Mouse (Mus musculus): ENCODE data around the gene Plcl1. TPM values are rescaled to one million over a fixed set of nuclear protein-coding genes. Genes with fewer than 3 reads are reported as not detected.

Gene Plcl1
- polyA plus RNA-seq, 1 experiment from 2014 or later = 4.1 TPM

DNA sequence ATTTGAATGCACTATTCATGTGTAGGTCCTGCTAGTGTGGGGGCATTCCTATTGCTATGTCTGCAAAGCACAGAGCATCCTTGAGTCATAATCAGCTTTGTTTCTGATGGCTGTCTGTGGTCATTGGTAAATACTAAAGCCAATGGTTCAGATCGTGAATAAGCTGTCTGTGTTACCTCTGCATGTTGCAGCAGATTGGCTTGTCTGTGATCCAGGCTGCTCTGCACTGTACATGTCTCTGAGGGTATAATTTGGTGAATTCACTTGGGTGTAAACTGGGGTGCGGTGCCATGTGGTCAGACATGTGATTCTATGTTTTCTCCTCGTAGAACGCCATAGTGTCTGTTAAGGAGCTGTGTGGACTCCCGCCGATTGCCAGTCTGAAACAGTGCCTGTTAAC, 295.9 kb downstream of the Plcl1 start:
- Histone ChIP-seq H3K27ac (ENCODE audit: low read length) (no peak overlapping the region), H3K4me1 (ENCODE audit: control insufficient read depth, insufficient read depth, low read length) (peaks cover 14% of the 10 kb centered on the region), H3K4me2 (ENCODE audit: low read length) (no peak overlapping the region), H3K27me3 (ENCODE audit: control insufficient read depth, insufficient read depth, low read depth, low read length) (no peaks in the 10 kb centered on the region), H3K4me3 (ENCODE audit: low read depth, low read length) (no peak overlapping the region), H3K9me3 (replicated peaks; ENCODE audit: control insufficient read depth, low read length, poor library complexity, severe bottlenecking) (no peaks in the 10 kb centered on the region), H3K36me3 (ENCODE audit: control insufficient read depth, insufficient read depth, low read length) (no peaks in the 10 kb centered on the region), H3K9ac (ENCODE audit: low read depth, low read length) (no peak overlapping the region)
- 47% methylated on average over 6 of the region's 6 CpGs for WGBS
- peak; percentile 15; the same call in 1 of the 2 replicates for ATAC-seq

GRCm38 (mm10) chr1:55702106-55702505, 296.4 kb downstream of the Plcl1 start:
- no peak overlapping the region for H3K27ac ChIP-seq (ENCODE audit: low read length)
- H3K9me3 ChIP-seq (replicated peaks; ENCODE audit: control insufficient read depth, low read length, poor library complexity, severe bottlenecking) = no peaks in the 10 kb centered on the region
- H3K27me3 ChIP-seq (ENCODE audit: control insufficient read depth, insufficient read depth, low read depth, low read length) = no peaks in the 10 kb centered on the region
- no peak overlapping the region for H3K9ac ChIP-seq (ENCODE audit: low read depth, low read length)
- no peaks in the 10 kb centered on the region for H3K36me3 ChIP-seq (ENCODE audit: control insufficient read depth, insufficient read depth, low read length)
- no peak overlapping the region for H3K4me2 ChIP-seq (ENCODE audit: low read length)
- no peak for ATAC-seq
- no peak overlapping the region for H3K4me3 ChIP-seq (ENCODE audit: low read depth, low read length)
- H3K4me1 ChIP-seq (ENCODE audit: control insufficient read depth, insufficient read depth, low read length) = peaks cover 14% of the 10 kb centered on the region
- 5% methylated on average over 3 of the region's 3 CpGs for WGBS

DNA sequence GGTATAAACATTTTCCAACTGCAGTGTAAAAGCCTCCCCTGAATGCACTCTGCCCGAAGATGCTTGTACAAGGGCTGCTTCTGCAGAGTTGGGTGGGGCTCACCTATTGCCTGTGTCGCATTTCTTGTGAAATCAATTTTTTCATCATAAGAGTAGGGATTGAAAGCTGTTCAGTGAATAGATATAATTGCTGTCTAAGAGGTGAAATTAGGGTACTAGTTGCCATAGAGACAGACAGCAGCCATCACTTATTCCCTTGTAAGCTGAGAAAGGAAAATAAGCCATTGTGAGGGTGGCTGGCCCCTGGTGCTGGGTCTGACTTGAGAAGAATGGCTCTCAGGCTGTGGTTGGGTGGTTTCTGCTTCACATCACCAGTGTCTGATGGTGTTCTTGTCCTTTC, 299.0 kb downstream of the Plcl1 start:
- 0 out of 2 replicates have a peak overlapping the region, but pooled peaks have one; percentile 14 for H3K9ac ChIP-seq (ENCODE audit: low read depth, low read length)
- WGBS = 11% methylated on average over 2 of the region's 2 CpGs
- ATAC-seq = peak; percentile 73
- no peaks in the 10 kb centered on the region for H3K36me3 ChIP-seq (ENCODE audit: control insufficient read depth, insufficient read depth, low read length)
- H3K27me3 ChIP-seq (ENCODE audit: control insufficient read depth, insufficient read depth, low read depth, low read length) = no peaks in the 10 kb centered on the region
- peak overlapping the region; percentile 50 for H3K27ac ChIP-seq (ENCODE audit: low read length)
- no peak overlapping the region for H3K4me3 ChIP-seq (ENCODE audit: low read depth, low read length)
- H3K9me3 ChIP-seq (replicated peaks; ENCODE audit: control insufficient read depth, low read length, poor library complexity, severe bottlenecking) = no peaks in the 10 kb centered on the region
- H3K4me1 ChIP-seq (ENCODE audit: control insufficient read depth, insufficient read depth, low read length) = peaks cover 14% of the 10 kb centered on the region
- peak overlapping the region; percentile 16; the same call in 1 of the 2 replicates for H3K4me2 ChIP-seq (ENCODE audit: low read length)

DNA sequence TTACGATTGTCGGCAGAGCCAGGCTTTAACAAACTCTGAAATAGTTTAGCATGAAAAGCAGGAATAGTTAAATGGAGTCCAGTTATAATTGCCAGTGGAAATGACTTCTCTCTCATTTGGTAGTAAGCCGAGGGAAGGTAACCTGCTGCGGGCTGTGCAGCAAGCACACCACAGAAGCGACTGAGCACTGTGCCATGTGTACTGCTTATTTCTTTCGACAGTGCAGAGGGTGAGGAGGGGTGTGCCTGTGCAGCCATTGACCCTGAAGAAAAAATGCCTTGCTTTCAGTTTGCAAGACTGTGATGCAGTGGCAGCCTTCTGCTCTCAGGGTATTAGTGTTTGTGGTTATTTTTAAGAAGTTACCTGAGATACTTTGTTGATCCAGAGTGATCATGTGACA, 299.5 kb downstream of the Plcl1 start:
- no peak overlapping the region for H3K9ac ChIP-seq (ENCODE audit: low read depth, low read length)
- peak overlapping the region; percentile 50 for H3K27ac ChIP-seq (ENCODE audit: low read length)
- H3K36me3 ChIP-seq (ENCODE audit: control insufficient read depth, insufficient read depth, low read length) = no peaks in the 10 kb centered on the region
- no peaks in the 10 kb centered on the region for H3K27me3 ChIP-seq (ENCODE audit: control insufficient read depth, insufficient read depth, low read depth, low read length)
- peaks cover 14% of the 10 kb centered on the region for H3K4me1 ChIP-seq (ENCODE audit: control insufficient read depth, insufficient read depth, low read length)
- no peak overlapping the region for H3K4me3 ChIP-seq (ENCODE audit: low read depth, low read length)
- H3K9me3 ChIP-seq (replicated peaks; ENCODE audit: control insufficient read depth, low read length, poor library complexity, severe bottlenecking) = no peaks in the 10 kb centered on the region
- ATAC-seq = peak; percentile 69
- 21% methylated on average over 6 of the region's 6 CpGs for WGBS
- peak overlapping the region; percentile 16; the same call in 1 of the 2 replicates for H3K4me2 ChIP-seq (ENCODE audit: low read length)

- Histone ChIP-seq H3K27ac (ENCODE audit: low read length) (no peak overlapping the region; the same call in 1 of the 2 replicates), H3K4me3 (ENCODE audit: low read depth, low read length) (no peak overlapping the region), H3K4me2 (ENCODE audit: low read length) (no peak overlapping the region), H3K36me3 (ENCODE audit: control insufficient read depth, insufficient read depth, low read length) (no peaks in the 10 kb centered on the region), H3K9me3 (replicated peaks; ENCODE audit: control insufficient read depth, low read length, poor library complexity, severe bottlenecking) (no peaks in the 10 kb centered on the region), H3K27me3 (ENCODE audit: control insufficient read depth, insufficient read depth, low read depth, low read length) (no peaks in the 10 kb centered on the region), H3K4me1 (ENCODE audit: control insufficient read depth, insufficient read depth, low read length) (peaks cover 12% of the 10 kb centered on the region), H3K9ac (ENCODE audit: low read depth, low read length) (no peak overlapping the region)
- 42% methylated on average over 3 of the region's 3 CpGs for WGBS
- no peak for ATAC-seq
Measured at GRCm38 (mm10) chr1:55705756-55706155, 300.0 kb downstream of the Plcl1 start.

- Histone ChIP-seq H3K4me3 (ENCODE audit: low read depth, low read length) (no peak overlapping the region), H3K4me2 (ENCODE audit: low read length) (no peak overlapping the region), H3K36me3 (ENCODE audit: control insufficient read depth, insufficient read depth, low read length) (no peaks in the 10 kb centered on the region), H3K4me1 (ENCODE audit: control insufficient read depth, insufficient read depth, low read length) (peaks cover 12% of the 10 kb centered on the region), H3K9ac (ENCODE audit: low read depth, low read length) (no peak overlapping the region), H3K27me3 (ENCODE audit: control insufficient read depth, insufficient read depth, low read depth, low read length) (no peaks in the 10 kb centered on the region), H3K27ac (ENCODE audit: low read length) (no peak overlapping the region), H3K9me3 (replicated peaks; ENCODE audit: control insufficient read depth, low read length, poor library complexity, severe bottlenecking) (no peaks in the 10 kb centered on the region)
- no peak for ATAC-seq
- 38% methylated on average over 1 of the region's 1 CpGs for WGBS
Measured at GRCm38 (mm10) chr1:55706933-55707332, 301.2 kb downstream of the Plcl1 start.

GRCm38 (mm10) chr1:55717283-55717803, 311.6 kb downstream of the Plcl1 start:
- Histone ChIP-seq H3K4me2 (ENCODE audit: low read length) (no peak overlapping the region), H3K4me1 (ENCODE audit: control insufficient read depth, insufficient read depth, low read length) (no peaks in the 10 kb centered on the region), H3K9me3 (replicated peaks; ENCODE audit: control insufficient read depth, low read length, poor library complexity, severe bottlenecking) (no peaks in the 10 kb centered on the region), H3K36me3 (ENCODE audit: control insufficient read depth, insufficient read depth, low read length) (no peaks in the 10 kb centered on the region), H3K4me3 (ENCODE audit: low read depth, low read length) (no peak overlapping the region), H3K27ac (ENCODE audit: low read length) (no peak overlapping the region), H3K9ac (ENCODE audit: low read depth, low read length) (no peak overlapping the region), H3K27me3 (ENCODE audit: control insufficient read depth, insufficient read depth, low read depth, low read length) (no peaks in the 10 kb centered on the region)
- 81% methylated on average over 4 of the region's 4 CpGs for WGBS
- no peak for ATAC-seq

DNA sequence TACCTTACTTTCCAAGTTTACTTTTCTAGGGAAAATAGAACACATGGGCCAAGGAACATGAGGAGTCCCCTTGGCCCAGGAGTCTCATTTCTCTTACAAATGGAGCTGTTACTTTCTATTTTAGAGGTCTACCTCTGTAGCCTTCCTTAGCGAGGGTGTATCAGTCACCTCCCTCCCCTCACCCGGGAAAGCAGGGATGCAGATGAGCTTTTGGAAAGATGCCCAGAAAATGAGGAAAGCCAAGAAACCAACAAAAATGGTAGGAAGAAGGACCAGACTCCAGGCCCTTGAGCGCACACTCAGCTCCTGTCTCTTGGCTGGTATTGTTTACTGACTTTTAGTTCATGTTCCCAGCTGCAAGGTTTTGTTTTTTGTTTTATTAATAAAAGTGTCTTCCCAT, 319.7 kb downstream of the Plcl1 start:
- no peak for ATAC-seq
- Histone ChIP-seq H3K4me1 (ENCODE audit: control insufficient read depth, insufficient read depth, low read length) (no peaks in the 10 kb centered on the region), H3K4me3 (ENCODE audit: low read depth, low read length) (no peak overlapping the region), H3K27ac (ENCODE audit: low read length) (no peak overlapping the region), H3K4me2 (ENCODE audit: low read length) (no peak overlapping the region), H3K36me3 (ENCODE audit: control insufficient read depth, insufficient read depth, low read length) (no peaks in the 10 kb centered on the region), H3K27me3 (ENCODE audit: control insufficient read depth, insufficient read depth, low read depth, low read length) (no peaks in the 10 kb centered on the region), H3K9ac (ENCODE audit: low read depth, low read length) (no peak overlapping the region), H3K9me3 (replicated peaks; ENCODE audit: control insufficient read depth, low read length, poor library complexity, severe bottlenecking) (no peaks in the 10 kb centered on the region)
- 69% methylated on average over 3 of the region's 3 CpGs for WGBS

GRCm38 (mm10) chr1:55729332-55729731, 323.6 kb downstream of the Plcl1 start:
- 79% methylated on average over 3 of the region's 3 CpGs for WGBS
- H3K36me3 ChIP-seq (ENCODE audit: control insufficient read depth, insufficient read depth, low read length) = no peaks in the 10 kb centered on the region

More at GRCm38 (mm10) chr1:55729332-55729731, 323.6 kb downstream of the Plcl1 start:
- H3K4me3 ChIP-seq (ENCODE audit: low read depth, low read length) = no peak overlapping the region
- no peaks in the 10 kb centered on the region for H3K27me3 ChIP-seq (ENCODE audit: control insufficient read depth, insufficient read depth, low read depth, low read length)
- no peaks in the 10 kb centered on the region for H3K4me1 ChIP-seq (ENCODE audit: control insufficient read depth, insufficient read depth, low read length)
- ATAC-seq = no peak
- no peak overlapping the region for H3K9ac ChIP-seq (ENCODE audit: low read depth, low read length)
- no peak overlapping the region for H3K4me2 ChIP-seq (ENCODE audit: low read length)
- H3K27ac ChIP-seq (ENCODE audit: low read length) = no peak overlapping the region
- H3K9me3 ChIP-seq (replicated peaks; ENCODE audit: control insufficient read depth, low read length, poor library complexity, severe bottlenecking) = no peaks in the 10 kb centered on the region

Data from midbrain, embryonic 16.5 days (tissue).